Mouse (Mus musculus) megakaryocyte progenitor cell, adult 5-6 weeks (primary cell): ENCODE data around the gene Mpc1. TPM values are rescaled to one million over a fixed set of nuclear protein-coding genes. Genes with fewer than 3 reads are reported as not detected.
A peak's percentile ranks its signal among the peaks of the same experiment; 100 is the strongest.

Source experiments
- ATAC-seq: replicated peaks from 2 replicates; pipeline ENCODE4 v1.8.0; 2016; ENCODE audit warnings: mild to moderate bottlenecking, moderate TSS enrichment, inconsistent platforms; ENCODE audit not compliant: poor library complexity
- total RNA-seq, 2 experiments: library from RNA; stranded (forward) in 1 of 2; stranded (reverse) in 1 of 2; fragments of 157-497, 149-512 nt in 1 of 2; fragments of 200-1000 nt in 1 of 2; gene quantifications; 2 replicates each; pipeline versions ENCODE4 v1.2.3 to v1.2.4; 2015 to 2017

The Mpc1 gene
- total RNA-seq (2015) = 234 and 269 TPM in 2 replicates
- 143 and 175 TPM in 2 replicates for total RNA-seq (2017)

DNA sequence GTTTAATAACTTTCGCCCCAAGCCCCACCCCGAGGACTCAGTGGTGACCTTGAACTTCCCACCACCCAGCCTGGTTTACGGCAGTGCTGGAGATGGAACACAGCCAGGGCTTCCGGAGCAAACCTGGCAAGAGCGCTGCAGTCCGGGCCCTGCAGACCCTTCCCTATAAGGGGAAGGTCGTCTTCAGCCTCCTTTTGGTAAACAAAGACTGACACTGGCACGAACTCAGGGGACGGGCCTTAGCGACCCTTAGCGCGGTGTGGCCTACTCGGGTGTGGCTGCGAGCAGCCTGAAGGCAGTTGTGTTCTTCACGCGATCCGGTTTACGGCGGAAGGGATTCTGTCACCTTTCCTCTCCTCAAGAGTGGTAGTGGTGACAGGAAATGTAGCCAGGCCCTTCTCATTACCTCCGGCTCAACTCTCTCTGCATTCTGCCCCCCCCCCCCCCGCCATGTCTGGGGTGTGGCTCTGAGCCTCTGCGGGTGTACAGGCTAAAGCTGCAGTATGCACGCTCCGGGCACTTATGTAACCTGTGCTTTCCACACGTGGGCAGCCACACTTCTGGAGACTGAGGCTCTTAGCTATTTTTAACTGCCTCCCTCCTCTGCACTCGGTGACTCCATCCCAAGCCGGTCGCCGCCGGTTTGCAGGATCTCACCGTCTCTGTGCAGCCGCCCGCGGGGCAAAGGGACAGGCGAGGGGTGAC is at the start of gene Mpc1:
Mpc1 (plus strand) TSS at position 84 of the 705 bp plus-strand sequence.
- ATAC-seq = peak; percentile 54

DNA sequence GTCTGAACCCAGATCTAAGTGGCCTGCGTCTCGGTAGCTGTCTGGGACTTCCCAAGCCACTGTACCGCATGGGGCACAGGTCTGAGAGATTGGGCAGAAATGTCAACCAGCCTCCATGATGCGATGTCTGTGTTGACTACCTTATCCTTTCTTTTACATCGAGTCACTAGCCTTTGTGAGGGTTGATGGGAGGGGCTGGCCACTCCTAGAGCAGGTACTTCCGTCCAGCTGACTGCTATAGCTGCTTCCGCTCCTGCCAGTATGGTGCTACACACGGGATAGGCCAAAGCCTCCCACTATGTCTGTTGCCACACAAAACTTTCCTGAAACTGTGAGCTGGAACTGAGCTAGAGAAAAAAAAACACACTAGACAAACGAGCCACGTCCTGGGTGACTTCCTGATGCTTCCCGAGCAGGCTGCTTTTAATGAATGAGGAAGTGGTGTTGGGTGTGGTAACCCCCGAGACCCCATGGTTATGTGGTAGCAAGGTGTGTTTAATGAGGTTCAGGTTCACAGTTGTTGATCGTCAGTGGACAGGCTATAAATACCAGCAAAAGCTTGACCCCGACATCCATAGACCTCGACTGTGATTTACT is 49.0 kb upstream of the Mpc1 start:
- peak; percentile 51 for ATAC-seq

GRCm38 (mm10) chr17:8234537-8234936 is 48.2 kb upstream of the Mpc1 start:
- ATAC-seq = no peak

GRCm38 (mm10) chr17:8235743-8236142 is 47.0 kb upstream of the Mpc1 start, which contains the start of gene Ccr6:
Ccr6 (plus strand) TSS chr17:8236043.
- no peak for ATAC-seq

DNA sequence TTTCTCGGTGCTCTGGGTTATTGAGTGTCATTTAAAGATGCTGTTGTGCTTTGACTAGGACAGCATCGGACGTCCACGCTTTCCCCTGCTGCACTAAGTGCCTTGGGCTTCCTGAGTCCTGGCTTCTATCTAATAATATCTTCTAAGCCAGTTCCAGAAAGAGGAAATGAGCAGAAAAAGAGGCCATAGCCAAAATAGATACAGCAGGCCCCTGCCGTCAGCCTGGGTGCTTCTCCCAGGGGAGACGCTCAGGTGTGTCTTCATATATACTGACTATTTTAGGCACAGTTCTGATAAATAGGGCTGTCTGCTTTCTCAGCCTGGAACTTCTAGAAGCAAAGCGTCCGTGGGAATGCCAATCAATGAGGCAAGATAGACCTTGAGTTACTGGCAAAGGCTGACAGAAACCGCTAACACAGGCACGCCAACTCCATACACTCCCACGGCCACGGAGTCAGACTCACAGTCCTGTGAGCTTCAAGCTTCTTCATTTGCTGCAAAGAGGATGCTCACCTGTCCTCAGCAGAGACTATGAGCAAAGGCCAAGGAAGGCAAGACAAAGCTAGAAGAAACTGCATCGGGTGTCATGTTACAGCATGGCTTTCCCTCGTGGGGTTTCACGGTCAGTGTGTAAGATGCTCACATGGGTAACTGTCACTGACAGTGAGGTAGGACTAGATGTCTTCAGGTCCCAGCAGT is 44.5 kb upstream of the Mpc1 start:
- no peak; the same call in 1 of the 2 replicates for ATAC-seq

DNA sequence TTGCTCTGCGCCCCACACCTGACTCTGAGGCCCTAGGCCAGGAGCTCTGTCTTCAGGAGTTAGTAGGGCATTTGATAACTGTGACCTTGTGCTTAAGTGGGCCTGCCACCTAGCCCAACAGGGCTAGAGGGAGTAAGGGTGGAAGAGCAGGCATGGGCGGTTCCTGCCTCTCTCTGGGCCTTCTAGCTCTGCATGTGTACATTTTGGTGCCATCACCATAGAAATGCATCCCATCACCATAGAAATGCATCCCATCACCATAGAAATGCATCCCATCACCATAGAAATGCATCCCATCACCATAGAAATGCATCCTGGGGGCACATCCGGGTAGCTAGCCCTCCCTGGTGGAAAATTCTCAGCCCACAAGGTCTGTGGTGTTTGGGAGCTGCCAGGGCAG is 43.1 kb upstream of the Mpc1 start:
- no peak for ATAC-seq

DNA sequence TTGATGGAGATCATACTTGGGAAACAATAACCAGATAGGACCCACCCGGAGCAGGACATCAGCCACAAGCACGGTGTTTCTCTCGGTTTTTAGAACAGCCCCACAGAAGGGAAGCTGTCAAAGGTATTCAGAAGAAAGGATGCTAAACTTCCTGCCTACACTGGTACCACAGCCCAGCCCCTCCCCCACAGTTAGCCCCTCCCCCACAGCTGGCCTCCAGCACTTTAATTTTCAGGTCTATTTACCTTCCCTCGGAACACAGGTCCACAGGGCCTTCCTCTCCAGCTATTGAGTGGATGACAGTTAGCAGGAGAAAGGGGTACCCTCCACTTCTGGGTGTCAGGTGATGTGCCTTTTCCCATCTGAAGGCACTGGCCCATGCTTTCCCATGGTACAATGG is 42.2 kb upstream of the Mpc1 start:
- no peak for ATAC-seq

GRCm38 (mm10) chr17:8241645-8242044 is 41.1 kb upstream of the Mpc1 start:
- ATAC-seq = no peak

- no peak for ATAC-seq
Observed at GRCm38 (mm10) chr17:8242186-8242585, 40.5 kb upstream of the Mpc1 start.

DNA sequence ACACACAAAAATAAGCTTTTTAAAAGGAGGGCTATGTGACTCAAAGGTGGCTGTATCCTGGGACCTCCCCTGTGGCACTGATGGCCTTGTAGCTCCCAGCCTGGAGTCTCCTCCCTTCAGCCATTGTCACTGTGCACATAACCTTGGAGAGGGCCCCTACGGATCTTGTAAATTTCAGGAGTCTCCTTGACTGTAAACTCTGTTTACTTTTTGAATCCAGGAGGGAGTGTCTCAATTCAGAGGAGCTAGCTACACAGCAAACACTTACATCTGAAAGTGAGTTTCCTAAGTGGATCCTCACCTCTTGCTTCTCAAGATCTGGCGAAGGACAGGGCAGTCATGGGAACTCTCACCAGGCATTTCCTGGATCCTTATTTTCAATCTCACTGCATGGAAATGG is 38.6 kb upstream of the Mpc1 start:
- ATAC-seq = no peak

GRCm38 (mm10) chr17:8246102-8246754 is 36.5 kb upstream of the Mpc1 start:
- ATAC-seq = peak; percentile 54

DNA sequence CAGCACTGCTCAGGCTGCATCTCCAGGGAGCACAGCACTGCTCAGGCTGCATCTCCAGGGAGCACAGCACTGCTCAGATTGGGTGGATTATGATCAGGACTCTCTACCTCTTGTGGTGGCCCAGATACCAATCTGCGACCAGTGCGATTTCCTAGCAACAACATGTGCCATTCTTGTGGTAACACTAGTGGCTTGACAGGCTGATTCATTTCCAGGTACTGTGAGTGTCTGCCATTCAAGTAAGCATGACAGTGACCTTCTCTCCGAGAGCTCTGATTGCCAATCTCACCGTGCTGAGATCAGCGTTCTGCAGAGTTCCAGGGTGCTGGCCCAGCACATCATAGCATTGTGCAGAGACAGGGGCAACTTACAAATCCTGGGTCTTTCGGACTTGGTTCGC is 31.0 kb upstream of the Mpc1 start:
- ATAC-seq = no peak

DNA sequence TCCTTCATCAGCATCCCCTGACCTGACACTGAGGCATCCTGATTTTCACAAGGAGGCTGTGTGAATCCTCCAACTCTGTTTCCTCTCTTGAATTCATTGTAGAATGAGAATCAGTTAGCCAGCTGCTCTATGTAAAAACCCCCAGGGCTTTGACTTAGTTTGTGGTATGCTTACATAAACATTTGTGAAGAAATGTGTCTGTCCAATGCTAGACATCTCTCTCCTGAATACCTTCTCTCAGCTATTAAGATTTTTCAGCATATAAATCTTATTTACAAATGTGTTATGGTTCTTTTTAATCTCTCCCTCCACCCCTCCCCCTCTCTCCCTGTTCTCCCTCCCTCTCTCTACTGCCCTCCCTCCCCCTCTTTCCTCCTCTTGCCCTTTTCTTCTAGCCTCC is 28.4 kb upstream of the Mpc1 start:
- ATAC-seq = no peak

GRCm38 (mm10) chr17:8254914-8255313 is 27.8 kb upstream of the Mpc1 start:
- no peak for ATAC-seq

- ATAC-seq = peak; percentile 95
Observed at GRCm38 (mm10) chr17:8255583-8255982, 27.1 kb upstream of the Mpc1 start.

- peak; percentile 38; the same call in 1 of the 2 replicates for ATAC-seq
Observed at GRCm38 (mm10) chr17:8256982-8257381, 25.7 kb upstream of the Mpc1 start.

DNA sequence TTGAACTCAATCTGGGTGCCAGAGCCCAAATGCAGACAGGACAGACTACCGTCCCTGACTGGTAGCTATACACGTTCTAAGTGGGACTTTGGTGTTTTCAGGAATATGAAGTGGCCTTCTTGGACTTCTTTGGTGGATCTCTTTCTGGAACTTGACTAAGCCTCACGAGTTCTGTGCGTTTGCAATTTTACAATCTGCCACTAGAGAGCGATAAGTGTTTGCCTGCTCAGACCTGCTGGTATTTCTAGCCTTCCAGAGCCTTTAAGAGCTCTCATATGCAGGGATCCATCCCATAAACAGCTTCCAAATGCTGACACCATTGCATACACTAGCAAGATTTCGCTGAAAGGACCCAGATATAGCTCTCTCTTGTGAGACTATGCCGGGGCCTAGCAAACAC is 18.1 kb upstream of the Mpc1 start:
- ATAC-seq = peak; percentile 87

GRCm38 (mm10) chr17:8272054-8272749 is 10.5 kb upstream of the Mpc1 start:
- ATAC-seq = peak; percentile 56

- peak; percentile 42 for ATAC-seq
Observed at GRCm38 (mm10) chr17:8272951-8273350, 9.8 kb upstream of the Mpc1 start.

DNA sequence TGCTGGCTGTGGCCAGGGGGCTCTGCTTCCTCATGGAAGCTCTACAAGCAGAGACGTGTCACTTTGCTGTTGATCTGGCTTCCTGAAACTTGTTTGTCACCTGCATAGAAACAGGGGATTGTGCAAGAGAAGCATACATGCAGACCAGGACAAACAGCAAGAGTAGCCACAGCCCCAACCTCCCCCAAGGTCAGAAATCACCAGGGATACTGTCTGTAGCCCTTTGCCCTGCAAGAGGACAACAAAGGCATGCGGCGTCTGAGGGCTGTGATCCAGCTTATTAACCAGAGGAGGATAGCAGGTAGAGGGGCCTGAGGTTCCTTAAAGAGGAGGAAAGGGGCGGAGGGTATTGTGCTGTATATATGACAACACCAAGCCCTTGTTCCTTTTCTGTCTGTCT is 6.6 kb upstream of the Mpc1 start:
- ATAC-seq = peak; percentile 47

- peak; percentile 64 for ATAC-seq
Observed at GRCm38 (mm10) chr17:8276680-8277079, 6.0 kb upstream of the Mpc1 start.
